Mouse (Mus musculus): ENCODE measurements at regions not wholly inside any gene's neighbourhood (a gene's known extent, or its start where the extent isn't known, plus 50 kb on each side); places are given as distances from the start of the nearest gene placed in this dataset.

- H3K4me1 ChIP-seq (ENCODE audit: control insufficient read depth, insufficient read depth, low read length) = no peaks in the 10 kb centered on the region; the same call in 1 of the 2 replicates
- no peaks in the 10 kb centered on the region for H3K79me2 ChIP-seq (replicated peaks; ENCODE audit: control insufficient read depth, insufficient read depth, low read length)
- H3K4me3 ChIP-seq = no peak overlapping the region
- 64% methylated on average over 11 of the region's 11 CpGs for WGBS
- no peak overlapping the region for H3K9ac ChIP-seq (ENCODE audit: low read depth, low read length)
- no peaks in the 10 kb centered on the region for H3K27me3 ChIP-seq (ENCODE audit: control insufficient read depth, insufficient read depth, low read length)
- TF ChIP-seq POLR2A (IDR thresholded peaks at IDR 0.05; ENCODE audit: insufficient read depth, low read depth, low read length) (no peak), EP300 (IDR thresholded peaks at IDR 0.05; ENCODE audit: insufficient read depth, low read depth, low read length) (no peak), CTCF (IDR thresholded peaks at IDR 0.05) (no peak)
- H3K36me3 ChIP-seq (ENCODE audit: control insufficient read depth, insufficient read depth, low read length) = no peaks in the 10 kb centered on the region
- intact Hi-C loops (cut with DNase I) = no loop called here
- no peak for DNase-seq
- H3K27ac ChIP-seq = no peak overlapping the region
These were observed 497.1 kb upstream of the Mki67 start for GRCm38 (mm10) chr7:136213057-136213961.

- intact Hi-C loops (cut with DNase I) = no loop called here
- 67% methylated on average over 3 of the region's 3 CpGs for WGBS
- TF ChIP-seq CTCF (IDR thresholded peaks at IDR 0.05) (no peak), POLR2A (IDR thresholded peaks at IDR 0.05; ENCODE audit: insufficient read depth, low read depth, low read length) (no peak), EP300 (IDR thresholded peaks at IDR 0.05; ENCODE audit: insufficient read depth, low read depth, low read length) (no peak)
- H3K4me1 ChIP-seq (ENCODE audit: control insufficient read depth, insufficient read depth, low read length) = no peaks in the 10 kb centered on the region; the same call in 1 of the 2 replicates
- no peak overlapping the region for H3K4me3 ChIP-seq
- H3K36me3 ChIP-seq (ENCODE audit: control insufficient read depth, insufficient read depth, low read length) = no peaks in the 10 kb centered on the region
- H3K79me2 ChIP-seq (replicated peaks; ENCODE audit: control insufficient read depth, insufficient read depth, low read length) = no peaks in the 10 kb centered on the region
- H3K9ac ChIP-seq (ENCODE audit: low read depth, low read length) = no peak overlapping the region
- no peaks in the 10 kb centered on the region for H3K27me3 ChIP-seq (ENCODE audit: control insufficient read depth, insufficient read depth, low read length)
- H3K27ac ChIP-seq = no peak overlapping the region
- no peak for DNase-seq
These were observed 497.8 kb upstream of the Mki67 start for GRCm38 (mm10) chr7:136213962-136214308.

GRCm38 (mm10) chr7:136214415-136214814 is 498.3 kb upstream of the Mki67 start:
- H3K4me3 ChIP-seq = no peak overlapping the region
- intact Hi-C loops (cut with DNase I) = no loop called here
- 86% methylated on average over 4 of the region's 4 CpGs for WGBS
- no peaks in the 10 kb centered on the region for H3K27me3 ChIP-seq (ENCODE audit: control insufficient read depth, insufficient read depth, low read length)
- no peak overlapping the region for H3K9ac ChIP-seq (ENCODE audit: low read depth, low read length)
- no peak overlapping the region for H3K27ac ChIP-seq
- TF ChIP-seq POLR2A (IDR thresholded peaks at IDR 0.05; ENCODE audit: insufficient read depth, low read depth, low read length) = no peak
- H3K4me1 ChIP-seq (ENCODE audit: control insufficient read depth, insufficient read depth, low read length) = no peaks in the 10 kb centered on the region; the same call in 1 of the 2 replicates
- no peaks in the 10 kb centered on the region for H3K79me2 ChIP-seq (replicated peaks; ENCODE audit: control insufficient read depth, insufficient read depth, low read length)
- no peaks in the 10 kb centered on the region for H3K36me3 ChIP-seq (ENCODE audit: control insufficient read depth, insufficient read depth, low read length)
- DNase-seq = no peak

GRCm38 (mm10) chr7:136216734-136217133 is 500.6 kb upstream of the Mki67 start:
- intact Hi-C loops (cut with DNase I) = no loop called here
- Histone ChIP-seq H3K79me2 (replicated peaks; ENCODE audit: control insufficient read depth, insufficient read depth, low read length) (no peaks in the 10 kb centered on the region), H3K4me3 (no peak overlapping the region), H3K27me3 (ENCODE audit: control insufficient read depth, insufficient read depth, low read length) (no peaks in the 10 kb centered on the region), H3K27ac (no peak overlapping the region), H3K9ac (ENCODE audit: low read depth, low read length) (no peak overlapping the region), H3K4me1 (ENCODE audit: control insufficient read depth, insufficient read depth, low read length) (no peaks in the 10 kb centered on the region; the same call in 1 of the 2 replicates), H3K36me3 (ENCODE audit: control insufficient read depth, insufficient read depth, low read length) (no peaks in the 10 kb centered on the region)
- DNase-seq = no peak
- TF ChIP-seq EP300 (IDR thresholded peaks at IDR 0.05; ENCODE audit: insufficient read depth, low read depth, low read length) (no peak), CTCF (IDR thresholded peaks at IDR 0.05) (no peak), POLR2A (IDR thresholded peaks at IDR 0.05; ENCODE audit: insufficient read depth, low read depth, low read length) (no peak)

GRCm38 (mm10) chr7:136219564-136220244 is 503.5 kb upstream of the Mki67 start:
- intact Hi-C loops (cut with DNase I) = no loop called here
- DNase-seq = no peak
- no peak overlapping the region for H3K4me3 ChIP-seq
- no peak overlapping the region for H3K27ac ChIP-seq
- H3K4me1 ChIP-seq (ENCODE audit: control insufficient read depth, insufficient read depth, low read length) = no peaks in the 10 kb centered on the region
- 73% methylated on average over 14 of the region's 14 CpGs for whole genome bisulfite sequencing
- H3K36me3 ChIP-seq (ENCODE audit: control insufficient read depth, insufficient read depth, low read length) = no peaks in the 10 kb centered on the region
- no peaks in the 10 kb centered on the region for H3K79me2 ChIP-seq (replicated peaks; ENCODE audit: control insufficient read depth, insufficient read depth, low read length)
- TF ChIP-seq POLR2A (IDR thresholded peaks at IDR 0.05; ENCODE audit: insufficient read depth, low read depth, low read length) (no peak), CTCF (IDR thresholded peaks at IDR 0.05) (no peak), EP300 (IDR thresholded peaks at IDR 0.05; ENCODE audit: insufficient read depth, low read depth, low read length) (no peak)
- no peak overlapping the region for H3K9ac ChIP-seq (ENCODE audit: low read depth, low read length)
- H3K27me3 ChIP-seq (ENCODE audit: control insufficient read depth, insufficient read depth, low read length) = no peaks in the 10 kb centered on the region
